Mouse (Mus musculus): ENCODE measurements around the gene Cacna1h. TPM values are rescaled to one million over a fixed set of nuclear protein-coding genes. Genes with fewer than 3 reads are reported as not detected.
A peak's percentile ranks its signal among the peaks of the same experiment; 100 is the strongest.

Gene Cacna1h
- polyA plus RNA-seq, 1 experiment from 2014 or later, result 0.42 TPM

- Histone ChIP-seq H3K27me3 (replicated peaks; ENCODE audit: insufficient read depth, low read length) (no peaks in the 10 kb centered on the region), H3K4me2 (replicated peaks; ENCODE audit: low read depth, low read length) (no peak overlapping the region), H3K4me1 (ENCODE audit: insufficient read depth, low read depth, low read length) (no peaks in the 10 kb centered on the region), H3K9ac (replicated peaks; ENCODE audit: low read depth) (no peak overlapping the region), H3K4me3 (ENCODE audit: low read depth, low read length) (no peak overlapping the region), H3K27ac (ENCODE audit: low read length) (no peak overlapping the region), H3K36me3 (ENCODE audit: insufficient read depth, low read length) (no peaks in the 10 kb centered on the region), H3K9me3 (ENCODE audit: low read length) (no peaks in the 10 kb centered on the region)
- 13% methylated on average over 5 of the region's 6 CpGs for WGBS
- ATAC-seq (peak; percentile 23; the same call in 1 of the 2 replicates), DNase-seq (ENCODE audit: low spot score) (no peak)
- no peak for TF ChIP-seq EP300 (IDR thresholded peaks at IDR 0.05)
- no peak for TF ChIP-seq CTCF (IDR thresholded peaks at IDR 0.05)
Observed at GRCm38 (mm10) chr17:25415421-25415913, 18.1 kb downstream of the Cacna1h start.

GRCm38 (mm10) chr17:25414917-25415316 is 18.7 kb downstream of the Cacna1h start:
- Histone ChIP-seq H3K4me2 (replicated peaks; ENCODE audit: low read depth, low read length) (no peak overlapping the region), H3K4me3 (ENCODE audit: low read depth, low read length) (no peak overlapping the region), H3K27ac (ENCODE audit: low read length) (no peak overlapping the region), H3K9ac (replicated peaks; ENCODE audit: low read depth) (no peak overlapping the region), H3K4me1 (ENCODE audit: insufficient read depth, low read depth, low read length) (no peaks in the 10 kb centered on the region), H3K9me3 (ENCODE audit: low read length) (no peaks in the 10 kb centered on the region), H3K36me3 (ENCODE audit: insufficient read depth, low read length) (no peaks in the 10 kb centered on the region), H3K27me3 (replicated peaks; ENCODE audit: insufficient read depth, low read length) (no peaks in the 10 kb centered on the region)
- TF ChIP-seq EP300 (IDR thresholded peaks at IDR 0.05) (no peak), CTCF (IDR thresholded peaks at IDR 0.05) (no peak)
- WGBS, result 36% methylated on average over 3 of the region's 3 CpGs
- DNase-seq (ENCODE audit: low spot score), result no peak
- ATAC-seq, result no peak

GRCm38 (mm10) chr17:25414209-25414608 is 19.4 kb downstream of the Cacna1h start:
- WGBS, result 44% methylated on average over 4 of the region's 4 CpGs
- TF ChIP-seq EP300 (IDR thresholded peaks at IDR 0.05), result no peak
- H3K4me3 ChIP-seq (ENCODE audit: low read depth, low read length), result no peak overlapping the region
- ATAC-seq, result peak; percentile 47
- no peaks in the 10 kb centered on the region for H3K4me1 ChIP-seq (ENCODE audit: insufficient read depth, low read depth, low read length)
- DNase-seq (ENCODE audit: low spot score), result peak; percentile 9
- no peak overlapping the region for H3K27ac ChIP-seq (ENCODE audit: low read length)
- no peak overlapping the region for H3K9ac ChIP-seq (replicated peaks; ENCODE audit: low read depth)
- no peak overlapping the region for H3K4me2 ChIP-seq (replicated peaks; ENCODE audit: low read depth, low read length)
- H3K27me3 ChIP-seq (replicated peaks; ENCODE audit: insufficient read depth, low read length), result no peaks in the 10 kb centered on the region
- H3K36me3 ChIP-seq (ENCODE audit: insufficient read depth, low read length), result no peaks in the 10 kb centered on the region
- H3K9me3 ChIP-seq (ENCODE audit: low read length), result no peaks in the 10 kb centered on the region

DNA sequence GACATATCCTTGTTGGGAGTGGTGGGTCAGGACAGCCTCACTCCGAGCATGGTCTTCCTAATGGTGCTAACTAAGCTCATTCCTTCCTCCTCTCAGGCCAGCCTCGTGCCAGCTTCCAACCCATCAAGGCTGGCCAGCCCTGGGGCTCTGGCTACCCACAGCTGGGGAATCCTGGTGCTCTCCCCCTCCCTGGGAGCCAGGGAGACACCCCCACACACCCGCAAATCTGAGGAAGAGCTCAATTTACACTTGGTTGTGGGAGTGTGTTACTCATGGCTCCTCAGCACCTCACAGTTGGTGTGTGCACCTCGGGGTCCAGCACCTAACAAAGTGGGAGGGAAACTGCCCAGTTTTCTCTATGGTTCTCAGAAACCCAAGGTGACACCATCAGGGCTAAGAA is 22.3 kb downstream of the Cacna1h start:
- TF ChIP-seq EP300 (IDR thresholded peaks at IDR 0.05) (no peak), CTCF (IDR thresholded peaks at IDR 0.05) (no peak)
- Histone ChIP-seq H3K9ac (replicated peaks; ENCODE audit: low read depth) (no peak overlapping the region), H3K9me3 (ENCODE audit: low read length) (no peaks in the 10 kb centered on the region), H3K4me1 (ENCODE audit: insufficient read depth, low read depth, low read length) (no peaks in the 10 kb centered on the region), H3K4me3 (ENCODE audit: low read depth, low read length) (no peak overlapping the region), H3K27ac (ENCODE audit: low read length) (no peak overlapping the region), H3K4me2 (replicated peaks; ENCODE audit: low read depth, low read length) (no peak overlapping the region), H3K27me3 (replicated peaks; ENCODE audit: insufficient read depth, low read length) (no peaks in the 10 kb centered on the region), H3K36me3 (ENCODE audit: insufficient read depth, low read length) (no peaks in the 10 kb centered on the region)
- whole genome bisulfite sequencing, result 55% methylated on average over 4 of the region's 4 CpGs
- DNase-seq (ENCODE audit: low spot score), result no peak
- no peak for ATAC-seq

GRCm38 (mm10) chr17:25410786-25411185 is 22.8 kb downstream of the Cacna1h start:
- 26% methylated on average over 7 of the region's 7 CpGs for WGBS
- no peaks in the 10 kb centered on the region for H3K4me1 ChIP-seq (ENCODE audit: insufficient read depth, low read depth, low read length)
- H3K27ac ChIP-seq (ENCODE audit: low read length), result no peak overlapping the region

DNA sequence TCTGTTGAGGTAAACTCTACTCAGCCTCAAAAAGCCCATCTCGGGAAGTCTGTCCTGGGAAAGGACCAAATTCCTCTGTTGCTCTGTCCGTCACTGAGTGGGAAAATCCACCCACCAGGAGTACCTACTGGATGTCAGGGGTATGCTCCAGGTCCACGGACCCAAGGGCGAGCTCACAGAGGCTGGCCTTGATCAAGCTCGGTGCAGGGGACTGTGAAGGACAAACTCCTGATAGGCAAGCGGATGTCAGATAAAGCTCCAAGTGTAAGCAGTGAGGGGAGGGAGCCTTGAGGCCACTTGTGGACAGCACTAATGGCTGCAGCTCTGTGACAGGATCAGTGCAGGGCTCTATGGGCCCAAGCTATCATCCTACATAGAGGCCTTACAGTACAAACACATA is 23.4 kb downstream of the Cacna1h start:
- Histone ChIP-seq H3K4me1 (ENCODE audit: insufficient read depth, low read depth, low read length) (no peaks in the 10 kb centered on the region), H3K27ac (ENCODE audit: low read length) (no peak overlapping the region)

More at GRCm38 (mm10) chr17:25410786-25411185, 22.8 kb downstream of the Cacna1h start:
- Histone ChIP-seq H3K27me3 (replicated peaks; ENCODE audit: insufficient read depth, low read length) (no peaks in the 10 kb centered on the region), H3K4me2 (replicated peaks; ENCODE audit: low read depth, low read length) (no peak overlapping the region), H3K9me3 (ENCODE audit: low read length) (no peaks in the 10 kb centered on the region), H3K4me3 (ENCODE audit: low read depth, low read length) (no peak overlapping the region), H3K9ac (replicated peaks; ENCODE audit: low read depth) (no peak overlapping the region), H3K36me3 (ENCODE audit: insufficient read depth, low read length) (no peaks in the 10 kb centered on the region)
- no peak for DNase-seq (ENCODE audit: low spot score)
- TF ChIP-seq EP300 (IDR thresholded peaks at IDR 0.05) (no peak), CTCF (IDR thresholded peaks at IDR 0.05) (no peak)
- no peak for ATAC-seq

DNA sequence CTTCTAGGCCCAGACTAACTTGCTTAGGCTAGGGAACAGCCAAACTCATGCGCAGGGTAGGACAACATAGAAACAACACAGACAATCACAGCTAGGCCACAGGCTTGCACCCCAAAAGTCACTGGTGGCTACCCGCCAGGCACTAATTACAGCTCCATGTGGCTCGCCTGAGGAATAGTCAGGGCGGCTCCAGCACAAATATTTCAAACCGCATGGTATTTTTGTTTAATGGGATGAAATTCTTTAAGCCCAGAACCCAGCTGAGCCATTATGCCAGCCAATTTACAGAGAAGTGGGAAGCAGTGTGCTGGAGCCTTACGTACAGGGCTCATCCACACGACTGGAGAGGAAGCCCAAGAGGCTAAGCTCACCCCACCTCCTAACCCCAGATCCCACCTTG is 24.0 kb downstream of the Cacna1h start:
- Histone ChIP-seq H3K27me3 (replicated peaks; ENCODE audit: insufficient read depth, low read length) (no peaks in the 10 kb centered on the region), H3K36me3 (ENCODE audit: insufficient read depth, low read length) (no peaks in the 10 kb centered on the region), H3K4me3 (ENCODE audit: low read depth, low read length) (no peak overlapping the region), H3K9me3 (ENCODE audit: low read length) (no peaks in the 10 kb centered on the region), H3K9ac (replicated peaks; ENCODE audit: low read depth) (no peak overlapping the region), H3K27ac (ENCODE audit: low read length) (no peak overlapping the region), H3K4me2 (replicated peaks; ENCODE audit: low read depth, low read length) (no peak overlapping the region), H3K4me1 (ENCODE audit: insufficient read depth, low read depth, low read length) (no peaks in the 10 kb centered on the region)
- DNase-seq (ENCODE audit: low spot score) (no peak), ATAC-seq (no peak)
- TF ChIP-seq EP300 (IDR thresholded peaks at IDR 0.05) (no peak), CTCF (IDR thresholded peaks at IDR 0.05) (no peak)
- WGBS, result 70% methylated on average over 7 of the region's 7 CpGs

More for the DNA sequence above, 23.4 kb downstream of the Cacna1h start:
- no peaks in the 10 kb centered on the region for H3K27me3 ChIP-seq (replicated peaks; ENCODE audit: insufficient read depth, low read length)
- no peak overlapping the region for H3K4me3 ChIP-seq (ENCODE audit: low read depth, low read length)
- WGBS, result 53% methylated on average over 6 of the region's 6 CpGs
- TF ChIP-seq CTCF (IDR thresholded peaks at IDR 0.05), result no peak
- TF ChIP-seq EP300 (IDR thresholded peaks at IDR 0.05), result no peak
- no peaks in the 10 kb centered on the region for H3K36me3 ChIP-seq (ENCODE audit: insufficient read depth, low read length)
- DNase-seq (ENCODE audit: low spot score), result no peak
- H3K9ac ChIP-seq (replicated peaks; ENCODE audit: low read depth), result no peak overlapping the region
- no peak for ATAC-seq
- no peak overlapping the region for H3K4me2 ChIP-seq (replicated peaks; ENCODE audit: low read depth, low read length)
- H3K9me3 ChIP-seq (ENCODE audit: low read length), result no peaks in the 10 kb centered on the region

All from lung, postnatal 0 days (tissue).